Mouse (Mus musculus) embryonic facial prominence, embryonic 14.5 days (tissue): ENCODE results near the gene Olfr1264. TPM values are rescaled to one million over a fixed set of nuclear protein-coding genes. Genes with fewer than 3 reads are reported as not detected.

Experiments
- ATAC-seq: fragments of 200-750 bp; cut with Nextera tagmentation; 2 replicates; pipeline ENCODE4 v1.8.0; 2017; ENCODE audit warnings: low read depth, moderate number of reproducible peaks, moderate TSS enrichment
- DNase-seq: peaks from one replicate; pipeline ENCODE4 v3.0.0-alpha.2; 2015; ENCODE audit warnings: low spot score
- H3K27ac ChIP-seq: fragments of 300-500 bp; sonication (generic); replicated peaks from 2 replicates; pipeline ENCODE4 v1.5.1; 2014; ENCODE audit warnings: low read depth, mild to moderate bottlenecking, low read length, moderate library complexity
- H3K27me3 ChIP-seq: fragments of 300-500 bp; sonication (generic); replicated peaks from 2 replicates; pipeline ENCODE4 v1.6.1; 2014; ENCODE audit warnings: low read length; ENCODE audit not compliant: control insufficient read depth, insufficient read depth
- H3K36me3 ChIP-seq: fragments of 300-500 bp; sonication (generic); 2 replicates; pipeline ENCODE4 v1.6.1; 2014; ENCODE audit warnings: low read length, mixed read lengths; ENCODE audit not compliant: control insufficient read depth, insufficient read depth
- H3K4me1 ChIP-seq: fragments of 300-500 bp; sonication (generic); 2 replicates; pipeline ENCODE4 v1.6.1; 2014; ENCODE audit warnings: antibody characterized with exemption, low read length; ENCODE audit not compliant: control insufficient read depth, insufficient read depth
- H3K4me2 ChIP-seq: fragments of 300-500 bp; sonication (generic); 2 replicates; pipeline ENCODE4 v1.6.1; 2014; ENCODE audit warnings: low read depth, mild to moderate bottlenecking, low read length, moderate library complexity, mixed read lengths
- H3K4me3 ChIP-seq: fragments of 300-500 bp; sonication (generic); 2 replicates; pipeline ENCODE4 v1.5.1; 2014; ENCODE audit warnings: low read depth, mild to moderate bottlenecking, low read length
- H3K9ac ChIP-seq: fragments of 300-500 bp; sonication (generic); 2 replicates; pipeline ENCODE4 v1.6.1; 2014; ENCODE audit warnings: low read depth, mild to moderate bottlenecking, low read length, moderate library complexity, mixed read lengths
- H3K9me3 ChIP-seq: fragments of 300-500 bp; sonication (generic); 2 replicates; pipeline ENCODE4 v1.6.1; 2016; ENCODE audit warnings: low read length; ENCODE audit not compliant: control insufficient read depth
- WGBS: fragments of 180-500 bp; shearing (Covaris S2); extraction: QIAGEN DNeasy Blood & Tissue Kit; methylation state at CpG from one replicate; pipeline ENCODE4 v1.1.7; 2014; 5-methylcytosine and 5-hydroxymethylcytosine counted together
- polyA plus RNA-seq: library from polyadenylated mRNA; unstranded; fragments of >200 nt; fragmentation: Nextera tagmentation; extraction: Ambion mirVana; gene quantifications from 2 replicates; pipeline ENCODE4 v1.2.1, GENCODE M21; 2014

Gene Olfr1264
- 0.40 and 0.42 TPM in 2 replicates for polyA plus RNA-seq

DNA sequence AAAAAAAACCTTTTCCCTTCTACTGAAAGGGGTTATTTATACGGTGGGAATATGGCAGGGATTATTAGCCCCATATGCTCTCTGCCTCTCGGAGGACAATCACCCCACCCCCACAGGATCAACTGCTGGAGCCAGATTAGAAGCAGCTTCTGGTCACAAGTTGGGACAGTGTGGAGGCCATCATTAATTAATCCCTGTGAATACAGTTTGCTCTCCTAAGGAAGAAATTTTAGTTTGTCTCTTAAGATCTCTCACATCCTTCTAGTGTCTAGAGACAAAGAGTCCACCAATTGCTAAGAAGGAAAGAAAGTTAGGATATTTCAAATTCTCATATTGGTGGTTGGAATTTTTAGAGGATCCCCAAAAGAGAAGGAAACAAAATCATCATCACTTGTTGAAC lies at the start of gene Olfr1264:
Olfr1264 (minus strand) TSS at position 101 of the 400 bp plus-strand sequence.
- H3K4me2 ChIP-seq, result no peak within 1 kb of the TSS
- H3K27ac ChIP-seq, result no peak within 1 kb of the TSS
- H3K9ac ChIP-seq, result no peak within 1 kb of the TSS
- DNase-seq (no peak), ATAC-seq (no peak)
- WGBS, result 29% methylated on average over 2 of the region's 2 CpGs
- H3K4me3 ChIP-seq, result no peak within 1 kb of the TSS
- H3K27me3 ChIP-seq, result no peaks in the 10 kb centered on the region
- no peaks in the 10 kb centered on the region for H3K9me3 ChIP-seq
- H3K4me1 ChIP-seq, result no peaks in the 10 kb centered on the region
- H3K36me3 ChIP-seq, result no peaks in the 10 kb centered on the region

GRCm38 (mm10) chr2:90070065-90070464 lies 44.7 kb upstream of the Olfr1264 start:
- ATAC-seq (no peak), DNase-seq (no peak)
- no peak overlapping the region for H3K4me2 ChIP-seq
- H3K4me1 ChIP-seq, result no peaks in the 10 kb centered on the region
- WGBS, result 78% methylated on average over 2 of the region's 2 CpGs
- H3K4me3 ChIP-seq, result no peak overlapping the region
- H3K36me3 ChIP-seq, result no peaks in the 10 kb centered on the region
- no peaks in the 10 kb centered on the region for H3K27me3 ChIP-seq
- no peak overlapping the region for H3K27ac ChIP-seq
- H3K9ac ChIP-seq, result no peak overlapping the region
- no peaks in the 10 kb centered on the region for H3K9me3 ChIP-seq

- ATAC-seq, result no peak
- Histone ChIP-seq H3K27me3 (no peaks in the 10 kb centered on the region), H3K4me2 (no peak within 1 kb of the TSS), H3K36me3 (no peaks in the 10 kb centered on the region), H3K4me3 (no peak within 1 kb of the TSS), H3K9me3 (no peaks in the 10 kb centered on the region), H3K27ac (no peak within 1 kb of the TSS), H3K4me1 (no peaks in the 10 kb centered on the region), H3K9ac (no peak within 1 kb of the TSS)
- no peak for DNase-seq
Observed at GRCm38 (mm10) chr2:90063494-90063893, 38.1 kb upstream of the Olfr1264 start, which contains the start of gene Olfr140. Gene Olfr140 (minus strand): TSS chr2:90063594.

DNA sequence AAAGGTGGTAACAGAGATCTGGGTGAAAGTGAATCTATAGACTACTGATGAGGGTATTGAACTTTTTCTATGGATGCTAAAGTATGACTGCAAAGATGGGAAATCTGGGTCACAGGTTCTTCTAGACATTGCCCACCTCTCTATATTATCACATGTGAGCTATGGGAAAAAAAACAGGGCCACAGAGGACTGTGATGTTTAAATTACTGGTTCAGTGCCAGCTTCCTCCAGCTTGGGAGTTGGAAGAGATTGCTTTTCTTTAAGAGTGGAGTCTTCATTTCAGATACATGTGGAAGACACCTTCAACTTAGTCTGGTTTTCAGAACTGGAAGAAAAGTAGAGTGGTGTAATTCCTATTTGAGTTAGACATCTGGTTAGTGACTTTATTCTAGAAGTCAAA lies 9.7 kb upstream of the Olfr1264 start, which contains the start of gene Olfr1265:
Olfr1265 (plus strand) TSS at position 301 of the 400 bp plus-strand sequence.
- no peak within 1 kb of the TSS for H3K4me2 ChIP-seq
- no peak for ATAC-seq

GRCm38 (mm10) chr2:90011831-90012230 lies 13.5 kb downstream of the Olfr1264 start, which contains the start of gene Olfr1263:
Gene Olfr1263 (plus strand): TSS chr2:90012131.
- no peak for DNase-seq
- no peak within 1 kb of the TSS for H3K9ac ChIP-seq
- H3K4me1 ChIP-seq, result no peaks in the 10 kb centered on the region
- H3K36me3 ChIP-seq, result no peaks in the 10 kb centered on the region
- H3K4me2 ChIP-seq, result no peak within 1 kb of the TSS
- no peak within 1 kb of the TSS for H3K27ac ChIP-seq
- no peak within 1 kb of the TSS for H3K4me3 ChIP-seq
- no peaks in the 10 kb centered on the region for H3K9me3 ChIP-seq
- WGBS, result 82% methylated on average over 2 of the region's 2 CpGs
- ATAC-seq, result no peak
- H3K27me3 ChIP-seq, result no peaks in the 10 kb centered on the region

More for the DNA sequence above, 9.7 kb upstream of the Olfr1264 start, which contains the start of gene Olfr1265:
- no peak within 1 kb of the TSS for H3K4me3 ChIP-seq
- H3K9me3 ChIP-seq, result no peaks in the 10 kb centered on the region
- H3K27ac ChIP-seq, result no peak within 1 kb of the TSS
- H3K36me3 ChIP-seq, result no peaks in the 10 kb centered on the region
- no peaks in the 10 kb centered on the region for H3K4me1 ChIP-seq
- no peak within 1 kb of the TSS for H3K9ac ChIP-seq
- no peak for DNase-seq
- H3K27me3 ChIP-seq, result no peaks in the 10 kb centered on the region

GRCm38 (mm10) chr2:89999845-90000244 lies 25.5 kb downstream of the Olfr1264 start, which contains the start of gene Olfr1262:
Gene Olfr1262 (plus strand): TSS chr2:90000145.
- Histone ChIP-seq H3K27me3 (no peaks in the 10 kb centered on the region), H3K27ac (no peak within 1 kb of the TSS), H3K9ac (no peak within 1 kb of the TSS), H3K36me3 (no peaks in the 10 kb centered on the region), H3K4me3 (no peak within 1 kb of the TSS), H3K4me2 (no peak within 1 kb of the TSS), H3K4me1 (no peaks in the 10 kb centered on the region), H3K9me3 (no peaks in the 10 kb centered on the region)
- DNase-seq (no peak), ATAC-seq (no peak)

DNA sequence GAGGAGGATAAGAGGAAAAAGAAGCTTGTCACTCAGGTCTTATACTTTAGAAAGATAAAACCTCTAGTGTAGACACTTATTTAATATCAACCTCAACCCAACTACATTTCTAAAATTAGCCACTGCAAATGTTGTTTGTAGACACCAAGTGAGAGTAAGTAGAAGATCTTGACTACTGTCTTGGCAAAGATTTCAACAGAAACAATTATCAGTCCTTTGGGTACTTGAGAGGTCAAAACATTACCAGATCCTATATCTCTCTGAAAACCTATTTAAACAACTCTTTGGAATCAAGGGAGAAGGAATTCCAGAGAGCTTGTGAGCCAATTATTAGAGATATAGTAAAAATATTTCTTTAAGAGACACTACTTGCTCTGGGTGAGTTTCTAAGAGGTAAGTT lies 34.5 kb downstream of the Olfr1264 start, which contains the start of gene Olfr1261:
Olfr1261 (plus strand) TSS at position 301 of the 400 bp plus-strand sequence.
- ATAC-seq (no peak), DNase-seq (no peak)
- Histone ChIP-seq H3K36me3 (no peaks in the 10 kb centered on the region), H3K4me1 (no peaks in the 10 kb centered on the region), H3K9ac (no peak within 1 kb of the TSS), H3K4me3 (no peak within 1 kb of the TSS), H3K27ac (no peak within 1 kb of the TSS), H3K27me3 (no peaks in the 10 kb centered on the region), H3K9me3 (no peaks in the 10 kb centered on the region), H3K4me2 (no peak within 1 kb of the TSS)

DNA sequence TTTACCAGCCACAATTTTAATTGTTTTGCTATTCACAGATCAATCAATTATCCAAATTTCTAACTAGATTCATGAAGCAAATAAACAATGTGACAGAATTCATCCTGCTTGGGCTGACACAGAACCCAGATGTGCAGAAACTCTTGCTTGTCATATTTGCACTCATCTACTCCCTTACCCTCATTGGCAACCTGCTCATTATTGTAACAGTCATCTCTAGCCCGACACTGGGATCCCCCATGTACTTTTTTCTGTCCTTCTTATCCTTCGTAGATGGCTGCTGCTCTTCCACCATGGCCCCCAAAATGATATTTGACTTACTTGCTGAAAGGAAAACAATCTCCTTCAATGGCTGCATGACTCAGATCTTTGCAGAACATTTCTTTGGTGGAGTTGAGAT lies 47.7 kb downstream of the Olfr1264 start:
- Histone ChIP-seq H3K9me3 (no peaks in the 10 kb centered on the region), H3K27me3 (no peaks in the 10 kb centered on the region), H3K4me1 (no peaks in the 10 kb centered on the region), H3K4me3 (no peak overlapping the region), H3K27ac (no peak overlapping the region), H3K4me2 (no peak overlapping the region), H3K9ac (no peak overlapping the region), H3K36me3 (no peaks in the 10 kb centered on the region)
- DNase-seq, result no peak
- WGBS, result 84% methylated on average over 2 of the region's 2 CpGs
- ATAC-seq, result no peak

DNA sequence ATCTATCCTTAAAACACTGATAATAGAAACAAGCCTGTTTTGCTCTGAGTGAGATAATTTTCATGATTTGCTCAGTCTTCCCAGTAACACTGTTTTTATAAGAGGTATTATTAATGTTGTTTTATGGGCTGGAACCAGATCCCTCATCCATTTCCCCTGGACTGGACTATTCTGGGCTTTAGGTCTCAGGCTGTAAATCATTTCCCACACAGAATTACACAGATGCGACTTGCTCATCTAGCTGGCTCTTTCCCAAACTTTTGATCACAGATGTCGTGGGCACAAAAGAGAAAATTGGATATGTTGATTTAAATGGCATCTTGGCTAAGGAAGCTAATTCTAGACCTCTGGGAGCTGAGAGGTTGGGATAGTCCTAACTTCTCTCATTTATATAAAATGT lies 51.2 kb downstream of the Olfr1264 start, which contains the start of gene Olfr1260:
Olfr1260 (plus strand) TSS at position 157 of the 400 bp plus-strand sequence.
- Histone ChIP-seq H3K9me3 (no peaks in the 10 kb centered on the region), H3K27me3 (no peaks in the 10 kb centered on the region), H3K9ac (no peak within 1 kb of the TSS), H3K27ac (no peak within 1 kb of the TSS), H3K4me1 (no peaks in the 10 kb centered on the region), H3K4me2 (no peak within 1 kb of the TSS), H3K36me3 (no peaks in the 10 kb centered on the region), H3K4me3 (no peak within 1 kb of the TSS)
- no peak for DNase-seq
- WGBS, result 51% methylated on average over 2 of the region's 2 CpGs
- ATAC-seq, result no peak
